Mouse (Mus musculus): ENCODE data around the gene Fermt1.

Gene Fermt1

DNA sequence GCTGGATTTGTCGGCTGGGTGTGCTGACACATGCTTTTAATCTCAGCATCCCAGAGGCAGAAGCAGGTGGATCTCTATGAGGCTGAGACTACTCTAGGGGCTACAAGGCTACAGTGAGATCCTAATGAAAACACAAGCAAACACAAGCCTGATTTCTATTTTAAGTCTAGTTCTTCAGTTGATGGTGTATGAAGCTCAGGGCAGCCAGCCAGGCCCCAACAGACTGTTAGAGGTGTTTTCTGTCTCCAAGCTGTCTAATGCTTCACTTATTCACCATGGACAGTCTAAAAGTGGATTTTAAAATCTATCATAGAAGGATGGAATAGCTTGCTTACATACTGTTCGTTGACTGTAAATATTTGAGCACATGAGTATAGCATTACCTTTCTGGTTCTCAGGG, 84.2 kb downstream of the Fermt1 start:
- no peak for DNase-seq (ENCODE audit: low spot score in 2 of 2)

DNA sequence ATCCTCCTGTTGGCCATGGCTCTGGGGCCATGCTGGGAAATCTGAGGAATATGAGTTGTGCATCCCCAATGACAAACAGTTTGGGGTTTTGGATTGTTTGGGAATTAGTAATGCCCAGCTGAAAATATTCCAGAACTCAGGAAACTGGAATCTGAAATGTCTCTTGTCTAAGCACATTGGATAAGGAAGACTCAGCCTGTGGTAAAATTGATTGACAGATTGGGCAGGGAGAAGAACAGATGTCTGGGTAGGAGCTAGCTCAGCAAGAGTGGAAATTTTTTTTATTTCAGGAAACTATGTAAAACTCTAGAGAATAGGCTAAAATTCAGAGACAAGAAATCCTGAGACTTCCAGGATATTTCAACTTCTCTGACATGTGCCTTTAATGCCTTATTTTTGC, 85.3 kb downstream of the Fermt1 start:
- DNase-seq (ENCODE audit: low spot score in 2 of 2), result no peak

DNA sequence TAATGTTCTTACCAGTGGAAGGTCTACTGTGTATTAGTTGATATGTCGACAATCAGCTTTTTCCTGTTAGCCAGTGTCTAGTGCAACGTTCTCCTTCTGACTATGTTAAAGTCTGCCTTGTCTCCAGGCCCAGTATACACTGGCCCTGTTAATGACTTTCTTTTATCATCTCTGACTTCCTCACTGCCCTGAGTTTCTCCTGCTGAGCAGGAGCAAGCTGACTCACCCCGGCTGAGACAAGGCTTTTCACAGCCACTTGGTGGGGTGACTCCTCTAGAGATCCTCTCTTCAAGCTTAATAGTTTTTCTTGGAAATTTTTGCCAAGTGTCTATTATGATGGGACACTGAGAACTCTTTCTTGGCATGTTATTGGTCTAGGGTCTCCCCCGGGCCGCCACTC, 89.4 kb downstream of the Fermt1 start:
- DNase-seq (ENCODE audit: low spot score in 2 of 2), result no peak
